Mouse (Mus musculus) MEL (cell line): ENCODE measurements around the gene Ddx54. TPM values are rescaled to one million over a fixed set of nuclear protein-coding genes. Genes with fewer than 3 reads are reported as not detected.

Experiments
- DNase-seq: peaks from one replicate; pipeline ENCODE4 v3.0.0; 2011; ENCODE audit warnings: low read depth, low spot score
- H3K27ac ChIP-seq: 2 replicates; pipeline ENCODE4 v1.5.1; 2012; ENCODE audit warnings: low read depth, mild to moderate bottlenecking, control low read depth, low read length, moderate library complexity; ENCODE audit not compliant: control insufficient read depth
- H3K27me3 ChIP-seq, 2 experiments: fragments of 150-350 bp in 1 of 2; sonication (generic) in 1 of 2; 2 replicates each; pipeline ENCODE4 v1.6.1; 2012; ENCODE audit warnings: low read length in 2 of 2, mild to moderate bottlenecking in 2 of 2, improper control_type of control experiment in 1 of 2, moderate library complexity in 1 of 2; ENCODE audit not compliant: insufficient read depth in 2 of 2, control insufficient read depth in 1 of 2
- H3K36me3 ChIP-seq, 2 experiments: 2 replicates each; pipeline ENCODE4 v1.6.1; 2012 to 2014; ENCODE audit warnings: low read length in 2 of 2, improper control_type of control experiment in 1 of 2, inconsistent platforms in 1 of 2, mild to moderate bottlenecking in 1 of 2; ENCODE audit not compliant: insufficient read depth in 2 of 2, control insufficient read depth in 1 of 2
- H3K4me1 ChIP-seq, 2 experiments: fragments of 150-350 bp in 1 of 2; sonication (generic) in 1 of 2; 2 replicates each; pipeline ENCODE4 v1.6.1; 2012; ENCODE audit warnings: low read length in 2 of 2, improper control_type of control experiment in 1 of 2, mild to moderate bottlenecking in 1 of 2; ENCODE audit not compliant: insufficient read depth in 2 of 2, control insufficient read depth in 1 of 2
- H3K4me3 ChIP-seq, 2 experiments: fragments of 150-350 bp in 1 of 2; sonication (generic) in 1 of 2; 2 replicates each; pipeline ENCODE4 v1.5.1; 2012; ENCODE audit warnings: low read depth in 2 of 2, low read length in 2 of 2, mild to moderate bottlenecking in 2 of 2, moderate library complexity in 2 of 2, control low read depth in 1 of 2, improper control_type of control experiment in 1 of 2; ENCODE audit not compliant: control insufficient read depth in 1 of 2, insufficient read depth in 1 of 2
- H3K79me2 ChIP-seq: 2 replicates; pipeline ENCODE4 v1.6.1; 2012; ENCODE audit warnings: mild to moderate bottlenecking, low read length, moderate library complexity; ENCODE audit not compliant: control insufficient read depth, poor library complexity, insufficient read depth
- H3K9ac ChIP-seq: 2 replicates; pipeline ENCODE4 v1.6.1; 2012; ENCODE audit warnings: low read depth, mild to moderate bottlenecking, control low read depth, low read length, moderate library complexity; ENCODE audit not compliant: control insufficient read depth, poor library complexity, severe bottlenecking
- H3K9me3 ChIP-seq: fragments of 150-350 bp; sonication (generic); replicated peaks from 2 replicates; pipeline ENCODE4 v1.6.1; 2012; ENCODE audit warnings: mild to moderate bottlenecking, low read length, improper control_type of control experiment, moderate library complexity; ENCODE audit not compliant: insufficient read depth
- BHLHE40 ChIP-seq: IDR thresholded peaks from 2 replicates; pipeline ENCODE4 v1.6.1; 2012; ENCODE audit warnings: low read depth, mild to moderate bottlenecking, inconsistent platforms, low read length, improper control_type of control experiment, borderline replicate concordance
- CHD2 ChIP-seq: IDR thresholded peaks from 2 replicates; pipeline ENCODE4 v1.6.1; 2011; ENCODE audit warnings: low read length, improper control_type of control experiment
- CTCF ChIP-seq, 3 experiments: IDR thresholded peaks in 2 of 3; conservative IDR thresholded peaks in 1 of 3; 2 replicates each; pipeline ENCODE4 v1.5.1; 2011 to 2012; ENCODE audit warnings: low read length in 3 of 3, low read depth in 2 of 3, mild to moderate bottlenecking in 2 of 3, improper control_type of control experiment in 1 of 3, inconsistent platforms in 1 of 3, mixed read lengths in 1 of 3, moderate library complexity in 1 of 3; ENCODE audit not compliant: control insufficient read depth in 1 of 3, insufficient read depth in 1 of 3, poor library complexity in 1 of 3, severe bottlenecking in 1 of 3
- E2F4 ChIP-seq: IDR thresholded peaks from 2 replicates; pipeline ENCODE4 v1.6.1; 2011; ENCODE audit warnings: low read depth, low read length, improper control_type of control experiment, borderline replicate concordance
- EP300 ChIP-seq, 2 experiments: IDR thresholded peaks; 2 replicates each; pipeline ENCODE4 v1.6.1; 2011; ENCODE audit warnings: improper control_type of control experiment in 2 of 2, low read length in 2 of 2, low read depth in 1 of 2, mild to moderate bottlenecking in 1 of 2
- ETS1 ChIP-seq: IDR thresholded peaks from 2 replicates; pipeline ENCODE4 v1.6.1; 2012; ENCODE audit warnings: low read depth, mild to moderate bottlenecking, inconsistent platforms, low read length, improper control_type of control experiment, moderate library complexity
- HCFC1 ChIP-seq: IDR thresholded peaks from 2 replicates; pipeline ENCODE4 v1.6.1; 2012; ENCODE audit warnings: low read depth, mild to moderate bottlenecking, inconsistent platforms, low read length, improper control_type of control experiment, moderate library complexity
- MAX ChIP-seq: IDR thresholded peaks from 2 replicates; pipeline ENCODE4 v1.6.1; 2011; ENCODE audit warnings: low read length, improper control_type of control experiment
- MAZ ChIP-seq: IDR thresholded peaks from 2 replicates; pipeline ENCODE4 v1.6.1; 2012; ENCODE audit warnings: low read depth, mild to moderate bottlenecking, inconsistent platforms, low read length, improper control_type of control experiment
- MXI1 ChIP-seq: IDR thresholded peaks from 2 replicates; pipeline ENCODE4 v1.6.1; 2011; ENCODE audit warnings: mild to moderate bottlenecking, low read depth, low read length, improper control_type of control experiment
- NELFE ChIP-seq: IDR thresholded peaks from 2 replicates; pipeline ENCODE4 v1.6.1; 2011; ENCODE audit warnings: low read depth, low read length, improper control_type of control experiment
- NRF1 ChIP-seq: IDR thresholded peaks from 2 replicates; pipeline ENCODE4 v1.6.1; 2014; ENCODE audit warnings: low read depth, mild to moderate bottlenecking, inconsistent platforms, low read length, improper control_type of control experiment, moderate library complexity; ENCODE audit not compliant: poor library complexity, insufficient read depth, severe bottlenecking
- POLR2A ChIP-seq, 2 experiments: IDR thresholded peaks; 2 replicates each; pipeline ENCODE4 v1.6.1; 2011 to 2012; ENCODE audit warnings: low read length in 2 of 2, mild to moderate bottlenecking in 2 of 2, control low read depth in 1 of 2, improper control_type of control experiment in 1 of 2, low read depth in 1 of 2, moderate library complexity in 1 of 2; ENCODE audit not compliant: control insufficient read depth in 1 of 2, insufficient read depth in 1 of 2, poor library complexity in 1 of 2
- SIN3A ChIP-seq: IDR thresholded peaks from 2 replicates; pipeline ENCODE4 v1.6.1; 2012; ENCODE audit warnings: low read length, improper control_type of control experiment, inconsistent platforms
- TBP ChIP-seq: IDR thresholded peaks from 2 replicates; pipeline ENCODE4 v1.8.0; 2011; ENCODE audit warnings: low read depth, low read length, improper control_type of control experiment
- TCF12 ChIP-seq: IDR thresholded peaks from 2 replicates; pipeline ENCODE4 v1.6.1; 2014; ENCODE audit warnings: low read depth, mild to moderate bottlenecking, inconsistent platforms, low read length, improper control_type of control experiment, moderate library complexity
- ZMIZ1 ChIP-seq: IDR thresholded peaks from 2 replicates; pipeline ENCODE4 v1.6.1; 2012; ENCODE audit warnings: low read depth, mild to moderate bottlenecking, inconsistent platforms, low read length, improper control_type of control experiment, moderate library complexity
- ZNF384 ChIP-seq: IDR thresholded peaks from 2 replicates; pipeline ENCODE4 v1.6.1; 2012; ENCODE audit warnings: low read depth, mild to moderate bottlenecking, inconsistent platforms, low read length, improper control_type of control experiment
- polyA plus RNA-seq, 2 experiments: library from polyadenylated mRNA; stranded (reverse) in 1 of 2; unstranded in 1 of 2; fragments of >175 nt in 1 of 2; fragments of >200 nt in 1 of 2; gene quantifications; 2 replicates each; pipeline versions ENCODE4 v1.2.1 to v1.2.4; 2012; ENCODE audit warnings: low replicate concordance in 2 of 2, low read depth in 1 of 2; ENCODE audit not compliant: insufficient read length in 2 of 2, insufficient read depth in 1 of 2, missing spikeins in 1 of 2
- total RNA-seq: library from RNA; depleted of rRNA; stranded (reverse); fragments of 300-350 nt; gene quantifications from 2 replicates; pipeline ENCODE4 v1.2.3, GENCODE M21; 2012

Gene Ddx54
- total and polyA plus RNA-seq, 3 experiments = 73.8 to 99.9 TPM; not detected in 1

DNA sequence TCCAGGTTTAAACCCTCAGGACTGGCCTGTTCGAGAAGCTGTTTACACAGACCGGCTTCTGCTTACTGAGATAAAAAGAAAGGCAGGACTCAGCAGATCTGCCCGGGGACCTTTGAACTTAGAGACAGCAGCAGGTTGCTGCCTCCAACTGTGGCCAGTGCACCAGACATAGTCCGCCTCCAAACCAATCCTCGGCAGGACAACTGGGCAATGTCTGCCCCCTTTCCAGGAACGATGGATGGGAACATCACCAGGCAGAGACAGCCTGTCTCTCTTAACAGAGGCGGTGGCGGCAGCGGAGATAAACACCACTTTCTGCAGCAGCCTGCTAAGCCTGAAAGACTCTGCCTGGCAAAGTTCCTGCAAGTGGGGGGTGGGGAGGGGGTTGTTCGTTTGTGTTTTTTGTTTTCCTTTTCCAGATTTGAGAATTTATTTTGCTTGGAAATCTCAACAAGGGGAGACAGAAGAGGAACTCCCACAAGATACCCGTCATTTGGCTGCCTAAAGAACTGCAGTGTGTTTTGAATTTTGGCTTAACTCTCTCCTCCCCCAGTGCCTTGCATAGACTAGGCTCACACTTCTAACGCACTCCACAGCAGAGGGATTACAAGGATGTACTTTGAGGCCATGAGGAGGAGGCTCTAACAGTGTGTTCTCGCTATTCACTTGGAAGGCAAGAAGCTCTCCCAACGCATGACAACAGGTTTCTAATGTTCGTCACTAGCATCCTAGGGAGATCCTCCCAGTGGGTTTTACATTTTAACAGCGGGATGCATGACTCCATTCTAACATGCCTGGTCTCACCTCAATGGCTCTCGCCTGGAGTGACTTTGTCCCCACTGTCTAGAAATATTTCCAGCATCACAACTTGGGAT lies 25.6 kb upstream of the Ddx54 start (continued):
- TF ChIP-seq HCFC1 (peak; percentile 22; the same call in 1 of the 2 replicates), MAZ (peak; percentile 18; the same call in 1 of the 2 replicates), ZNF384 (no peak), NELFE (no peak; the same call in 1 of the 2 replicates)

DNA sequence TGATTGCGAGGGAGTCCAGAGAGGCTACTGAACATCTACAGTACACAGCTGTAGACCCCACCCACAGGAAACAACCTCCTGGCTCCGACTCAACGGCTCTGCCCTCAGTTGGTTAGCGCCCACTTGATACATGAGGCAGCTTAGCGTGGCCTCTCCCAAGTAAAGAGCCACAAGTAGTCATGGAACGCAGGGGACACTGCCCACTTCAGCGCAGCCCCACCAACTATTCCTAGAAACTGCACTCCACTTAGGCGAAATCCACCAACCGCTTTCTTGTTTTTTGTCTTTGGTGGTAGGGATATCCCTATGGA lies 25.0 kb upstream of the Ddx54 start:
- Histone ChIP-seq H3K9me3 (no peaks in the 10 kb centered on the region), H3K4me1 (peaks cover 6 to 24% of the 10 kb centered on the region in 2 experiments), H3K79me2 (peaks cover 5% of the 10 kb centered on the region), H3K36me3 (peaks cover 0 to 11% of the 10 kb centered on the region in 2 experiments; a peak in 2 of 4 replicates), H3K27me3 (no peaks in the 10 kb centered on the region), H3K9ac (peak overlapping the region; percentile 69), H3K27ac (peak overlapping the region; percentile 52), H3K4me3 (peak overlapping the region; percentile 58 to 94)
- TF ChIP-seq ZMIZ1 = 0 out of 2 replicates have a peak, but pooled peaks have one; percentile 36
- TF ChIP-seq NELFE = peak; percentile 44
- TF ChIP-seq NRF1 = no peak
- TF ChIP-seq MAZ = 0 out of 2 replicates have a peak, but pooled peaks have one; percentile 13
- TF ChIP-seq MXI1 = peak; percentile 53
- 0 out of 2 replicates have a peak, but pooled peaks have one; percentile 52 for TF ChIP-seq TBP
- TF ChIP-seq SIN3A = peak; percentile 62; the same call in 1 of the 2 replicates
- peak; percentile 24; the same call in 1 of the 2 replicates for TF ChIP-seq TCF12
- TF ChIP-seq POLR2A (IDR thresholded peaks at IDR 0.05; ENCODE audit: control insufficient read depth in 1 of 2, insufficient read depth in 1 of 2, low read depth in 1 of 2, low read length in 2 of 2, poor library complexity in 1 of 2) = peak; percentile 31 to 65; a peak in 2 of 4 replicates
- no peak for TF ChIP-seq CTCF (IDR thresholded peaks at IDR 0.05 in 2 of 3, conservative IDR thresholded peaks at IDR 0.05 in 1 of 3; ENCODE audit: control insufficient read depth in 1 of 3, insufficient read depth in 1 of 3, low read depth in 2 of 3, low read length in 3 of 3, poor library complexity in 1 of 3, severe bottlenecking in 1 of 3)
- TF ChIP-seq BHLHE40 = no peak
- TF ChIP-seq ETS1 = peak; percentile 55; the same call in 1 of the 2 replicates
- TF ChIP-seq EP300 (IDR thresholded peaks at IDR 0.05; ENCODE audit: low read depth in 1 of 2, low read length in 2 of 2) = peak in 1 of 2 experiments; percentile 48; a peak in 1 of 4 replicates
- TF ChIP-seq CHD2 = no peak
- TF ChIP-seq MAX = peak; percentile 14; the same call in 1 of the 2 replicates
- 0 out of 2 replicates have a peak, but pooled peaks have one; percentile 8 for TF ChIP-seq E2F4
- peak; percentile 80 for DNase-seq
